Mouse (Mus musculus) urinary bladder, adult 18-20 months (tissue): ENCODE data around the gene 4930558K02Rik.

ENCODE experiments used
- DNase-seq, 2 experiments: peaks; one replicate each; pipeline ENCODE4 v3.0.0; 2022; ENCODE audit warnings: low spot score in 2 of 2, mixed read lengths in 2 of 2

Gene 4930558K02Rik

GRCm38 (mm10) chr1:161900129-161900528 lies 79.3 kb downstream of the 4930558K02Rik start:
- DNase-seq: no peak

DNA sequence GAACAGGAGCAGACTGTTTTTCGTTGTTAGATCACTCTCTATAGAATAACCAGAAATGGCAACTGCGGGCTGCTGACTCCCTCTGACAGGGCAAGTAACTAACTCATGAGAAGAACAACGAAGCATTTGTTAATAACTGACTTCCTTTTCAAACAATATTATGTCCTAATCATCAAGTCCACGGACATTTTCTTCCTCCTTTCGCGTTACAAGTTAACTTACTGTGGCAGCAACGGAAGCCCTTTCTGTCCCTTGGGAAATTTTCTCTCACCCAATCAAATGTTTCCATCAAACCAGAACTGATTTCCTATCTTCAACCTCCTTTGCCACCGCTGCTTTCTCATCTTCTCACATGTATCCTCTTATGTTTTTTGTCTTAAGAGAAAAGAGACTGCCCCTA lies 82.2 kb downstream of the 4930558K02Rik start:
- DNase-seq: no peak

DNA sequence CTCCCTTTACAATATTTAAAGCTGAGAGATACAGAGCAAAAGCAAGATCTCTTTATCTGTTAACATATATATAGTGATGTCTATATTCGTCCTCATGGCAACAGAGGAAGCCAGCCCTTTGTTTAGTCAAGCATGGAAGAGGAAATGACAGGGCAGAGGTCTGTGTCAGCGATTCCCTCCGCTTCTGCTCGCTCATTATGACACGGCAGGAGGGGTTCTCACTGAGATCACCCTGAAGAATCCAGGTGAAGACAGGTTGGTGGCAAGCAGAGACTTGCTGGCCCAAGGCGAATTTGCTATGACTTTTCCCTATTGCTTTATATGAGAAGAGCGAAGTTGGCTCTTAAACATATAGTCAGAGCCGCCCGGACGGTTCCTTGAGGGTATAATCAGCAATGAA lies 83.3 kb downstream of the 4930558K02Rik start:
- DNase-seq: no peak

DNA sequence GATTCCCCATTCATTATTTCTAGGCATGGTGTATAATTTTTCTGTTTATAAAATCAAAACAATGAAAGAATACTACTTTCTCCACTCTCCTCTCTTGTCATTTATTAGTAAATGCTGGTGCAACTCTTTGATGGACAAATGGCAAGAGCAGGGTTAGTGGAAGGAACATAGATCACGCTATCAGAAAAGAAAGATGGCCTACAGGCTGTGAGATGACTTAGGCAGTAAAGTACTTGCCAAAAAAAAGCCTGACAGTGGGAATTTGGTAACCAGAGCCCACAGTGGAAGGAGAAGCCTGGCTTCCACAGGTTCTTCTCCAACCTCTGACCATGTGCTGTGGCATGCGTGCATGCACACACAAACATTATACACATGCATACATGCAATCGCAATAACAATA lies 84.4 kb downstream of the 4930558K02Rik start:
- no peak for DNase-seq

GRCm38 (mm10) chr1:161894553-161894952 lies 84.9 kb downstream of the 4930558K02Rik start:
- no peak for DNase-seq

GRCm38 (mm10) chr1:161894126-161894525 lies 85.3 kb downstream of the 4930558K02Rik start:
- DNase-seq: no peak
